Mouse (Mus musculus): ENCODE measurements around the gene Zfyve19.

Zfyve19 gene

DNA sequence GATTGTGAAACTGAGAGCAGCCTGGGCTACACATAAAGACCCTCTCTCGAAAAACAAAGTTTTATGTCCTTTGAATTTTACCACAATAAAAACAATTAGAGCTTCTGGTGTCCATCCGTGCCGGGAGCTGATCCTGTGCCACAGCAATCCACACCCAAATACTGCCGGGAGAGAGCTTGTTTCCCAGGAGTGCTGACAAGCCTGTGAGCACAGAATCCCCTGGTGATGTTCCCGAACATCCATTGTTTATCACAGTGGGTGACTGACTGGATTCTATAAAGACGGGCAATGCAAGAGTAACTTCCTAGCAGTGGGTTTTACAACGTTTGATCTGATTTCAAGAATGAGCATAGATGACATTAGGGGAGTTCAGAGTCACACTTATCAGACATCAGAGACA lies 46.6 kb downstream of the Zfyve19 start:
- DNase-seq (ENCODE audit: low spot score): no peak

GRCm38 (mm10) chr2:119260518-119260917 lies 52.1 kb downstream of the Zfyve19 start:
- DNase-seq (ENCODE audit: low spot score): no peak

GRCm38 (mm10) chr2:119261326-119261725 lies 52.9 kb downstream of the Zfyve19 start:
- DNase-seq (ENCODE audit: low spot score): no peak

- peak; percentile 37 for DNase-seq (ENCODE audit: low spot score)
These were observed 54.6 kb downstream of the Zfyve19 start for GRCm38 (mm10) chr2:119262978-119263377.

DNA sequence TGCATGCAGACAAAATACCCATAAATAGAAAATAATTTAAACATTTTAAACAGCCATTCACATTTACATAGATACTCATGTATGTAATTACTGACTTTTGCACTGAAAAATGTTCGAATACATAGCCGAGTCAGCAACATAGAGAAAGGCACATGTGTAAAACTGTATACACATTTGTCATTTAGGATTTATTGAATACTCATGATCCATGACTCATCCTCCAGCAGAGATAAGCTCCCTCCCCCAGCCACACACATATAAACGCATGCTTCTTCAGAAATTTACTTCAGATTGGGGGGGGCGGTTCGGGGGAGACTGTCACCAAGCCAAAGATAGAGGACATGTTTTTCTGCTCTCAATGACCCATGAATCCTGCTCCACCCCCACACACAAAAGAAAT lies 55.4 kb downstream of the Zfyve19 start:
- no peak for DNase-seq (ENCODE audit: low spot score)
